Mouse (Mus musculus): ENCODE measurements at regions not wholly inside any gene's neighbourhood (a gene's known extent, or its start where the extent isn't known, plus 50 kb on each side); places are given as distances from the start of the nearest gene placed in this dataset.

DNA sequence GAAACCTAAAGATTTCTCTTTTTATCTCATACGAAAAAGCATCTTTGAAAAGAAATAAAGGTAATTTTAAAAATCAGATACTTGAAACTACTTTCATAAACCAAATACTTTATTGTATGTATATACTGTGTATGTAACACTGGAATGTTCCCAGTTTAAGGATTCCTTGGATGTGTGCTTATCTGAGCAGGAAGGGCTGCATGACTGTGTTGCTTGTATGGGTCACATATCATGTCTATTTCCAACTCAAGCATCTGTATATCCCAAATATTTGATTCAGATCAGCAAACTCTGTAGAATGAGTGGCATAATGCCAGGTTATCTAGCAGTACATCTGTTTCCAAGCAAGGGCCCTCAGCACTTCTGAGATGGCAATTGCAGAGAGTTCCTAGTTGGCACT lies 330.1 kb downstream of the Inhba start:
- TF ChIP-seq MAX (IDR thresholded peaks at IDR 0.05) (no peak), CTCF (IDR thresholded peaks at IDR 0.05; ENCODE audit: control insufficient read depth, insufficient read depth, insufficient read length) (no peak), CEBPB (IDR thresholded peaks at IDR 0.05; ENCODE audit: low read depth) (no peak), FOSL1 (IDR thresholded peaks at IDR 0.05; ENCODE audit: insufficient read depth, low read length, poor library complexity, severe bottlenecking) (no peak), USF1 (IDR thresholded peaks at IDR 0.05; ENCODE audit: low read depth) (no peak), MYOD1 (IDR thresholded peaks at IDR 0.05; ENCODE audit: control insufficient read depth, insufficient read length, low read depth) (no peak)

All from C2C12 (cell line).